Mouse (Mus musculus) olfactory bulb, adult 2 months (tissue): ENCODE data around the gene Brinp2.

Experiments used
- CTCF ChIP-seq: fragments of 200-500 bp; IDR thresholded peaks from 2 replicates; pipeline ENCODE4 v1.5.1; 2012; ENCODE audit warnings: low read depth, mild to moderate bottlenecking, low read length, moderate library complexity; ENCODE audit not compliant: insufficient read depth
- POLR2A ChIP-seq: fragments of 200-500 bp; IDR thresholded peaks from 2 replicates; pipeline ENCODE4 v1.6.1; 2012; ENCODE audit warnings: mild to moderate bottlenecking, low read depth, low read length, moderate library complexity; ENCODE audit not compliant: insufficient read depth

DNA sequence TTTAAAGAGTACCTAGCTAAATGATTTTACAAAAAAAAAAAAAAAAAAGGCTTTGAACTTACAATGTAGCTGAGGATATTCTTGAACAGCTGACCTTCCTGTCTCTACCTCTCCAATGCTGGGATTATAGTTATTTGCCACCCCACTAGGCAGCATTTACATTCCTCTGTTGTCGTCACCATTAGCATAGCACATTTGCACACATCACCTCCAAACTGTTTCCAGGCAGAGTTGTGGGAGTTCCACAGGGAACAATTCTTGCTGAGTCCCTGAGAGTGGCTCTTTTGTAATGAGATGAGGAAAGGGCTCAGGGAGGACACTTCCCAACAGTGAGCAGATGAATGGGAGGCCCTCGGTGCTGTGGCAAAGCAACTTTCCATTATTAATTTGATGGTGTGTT lies 153.2 kb downstream of the Brinp2 start:
- TF ChIP-seq POLR2A (no peak), CTCF (no peak)
